Mouse (Mus musculus): ENCODE results near the gene Aagab.

- no peak for TF ChIP-seq CTCF (IDR thresholded peaks at IDR 0.05 in 2 of 3, conservative IDR thresholded peaks at IDR 0.05 in 1 of 3; ENCODE audit: control insufficient read depth in 1 of 3, insufficient read depth in 1 of 3, low read depth in 2 of 3, low read length in 3 of 3, poor library complexity in 1 of 3, severe bottlenecking in 1 of 3)
- no peak for TF ChIP-seq MAFK (IDR thresholded peaks at IDR 0.05; ENCODE audit: borderline replicate concordance, low read depth, low read length)
- no peak for TF ChIP-seq NRF1 (IDR thresholded peaks at IDR 0.05; ENCODE audit: insufficient read depth, low read depth, low read length, poor library complexity, severe bottlenecking)
- no peak for TF ChIP-seq MYC (IDR thresholded peaks at IDR 0.05; ENCODE audit: low read depth, low read length)
- TF ChIP-seq POLR2A (IDR thresholded peaks at IDR 0.05; ENCODE audit: control insufficient read depth in 1 of 2, insufficient read depth in 1 of 2, low read depth in 1 of 2, low read length in 2 of 2, poor library complexity in 1 of 2), result no peak
- TF ChIP-seq ZC3H11A (IDR thresholded peaks at IDR 0.05; ENCODE audit: low read depth, low read length), result no peak
- no peak for TF ChIP-seq USF1 (IDR thresholded peaks at IDR 0.05; ENCODE audit: low read depth, low read length)
- no peak for TF ChIP-seq TAL1 (IDR thresholded peaks at IDR 0.05; ENCODE audit: low read length)
These were observed 30.6 kb upstream of the Aagab start for GRCm38 (mm10) chr9:63571895-63572294.
